Mouse (Mus musculus) kidney, postnatal 10 days (tissue): ENCODE measurements around the gene Slc3a1.

Source experiments
- DNase-seq: peaks from one replicate; pipeline ENCODE4 v3.0.0; 2021; ENCODE audit warnings: mixed read lengths

Gene Slc3a1

GRCm38 (mm10) chr17:85038311-85038710 lies 10.1 kb downstream of the Slc3a1 start:
- no peak for DNase-seq

DNA sequence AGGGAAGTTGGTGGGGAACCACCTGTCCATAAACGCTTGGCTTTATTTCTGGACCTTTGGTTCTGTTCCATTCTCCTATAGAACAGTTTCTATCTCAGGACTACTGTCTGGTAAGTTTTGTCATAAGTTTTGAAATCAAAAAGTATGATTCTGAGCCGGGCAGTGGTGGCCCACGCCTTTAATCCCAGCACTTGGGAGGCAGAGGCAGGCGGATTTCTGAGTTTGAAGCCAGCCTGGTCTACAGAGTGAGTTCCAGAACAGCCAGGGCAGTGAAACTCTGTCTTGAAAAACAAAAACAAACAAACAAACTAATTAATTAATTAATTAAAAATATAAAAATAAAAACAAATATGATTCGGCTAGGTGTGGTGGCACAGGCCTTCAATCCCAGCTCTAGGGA lies 10.6 kb downstream of the Slc3a1 start:
- no peak for DNase-seq

- peak; percentile 64 for DNase-seq
Observed at GRCm38 (mm10) chr17:85040913-85041312, 12.7 kb downstream of the Slc3a1 start.

DNA sequence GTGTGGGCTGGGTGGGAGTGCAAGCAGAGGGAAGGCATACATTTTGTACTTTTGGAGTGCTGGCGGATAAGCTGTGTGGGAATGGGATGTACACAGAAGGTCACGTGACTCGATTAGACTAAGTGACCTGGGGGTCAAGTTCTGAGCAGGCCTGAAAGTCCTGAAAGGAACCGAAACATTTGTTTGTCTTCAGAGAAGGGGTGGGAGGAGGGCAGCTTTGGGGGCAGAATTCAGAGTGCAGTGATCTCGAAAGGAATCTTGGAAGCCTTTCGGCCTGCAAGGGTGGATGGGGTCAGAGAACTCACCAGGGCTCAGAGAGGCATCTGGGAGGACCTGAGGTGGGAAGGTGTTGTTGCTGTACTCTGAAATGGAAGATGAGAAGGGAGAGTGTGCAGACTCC lies 14.2 kb downstream of the Slc3a1 start:
- peak; percentile 60 for DNase-seq

DNA sequence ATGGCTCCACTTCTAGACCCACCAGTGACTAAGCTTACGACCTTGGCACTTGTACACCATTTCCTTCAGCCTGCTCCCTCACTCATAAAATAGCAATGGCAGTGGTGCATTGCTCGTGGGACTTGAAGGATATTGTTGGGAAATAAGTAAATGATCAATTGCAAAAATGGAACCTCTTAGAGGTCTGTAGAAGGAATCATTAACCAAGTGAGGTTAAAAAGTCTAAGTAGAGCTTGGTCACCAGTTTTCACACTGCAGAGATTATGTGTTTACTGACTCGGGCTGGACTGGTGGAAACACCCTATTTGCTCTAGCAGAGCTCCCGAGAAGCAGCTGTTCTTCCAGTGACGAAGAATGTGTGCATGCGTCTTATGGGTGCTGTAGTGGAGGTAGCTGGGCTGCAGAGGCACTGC lies 15.2 kb downstream of the Slc3a1 start:
- DNase-seq = peak; percentile 44

- peak; percentile 58 for DNase-seq
Observed at GRCm38 (mm10) chr17:85044466-85044865, 16.3 kb downstream of the Slc3a1 start.

GRCm38 (mm10) chr17:85045160-85045559 lies 17.0 kb downstream of the Slc3a1 start:
- DNase-seq = peak; percentile 32

DNA sequence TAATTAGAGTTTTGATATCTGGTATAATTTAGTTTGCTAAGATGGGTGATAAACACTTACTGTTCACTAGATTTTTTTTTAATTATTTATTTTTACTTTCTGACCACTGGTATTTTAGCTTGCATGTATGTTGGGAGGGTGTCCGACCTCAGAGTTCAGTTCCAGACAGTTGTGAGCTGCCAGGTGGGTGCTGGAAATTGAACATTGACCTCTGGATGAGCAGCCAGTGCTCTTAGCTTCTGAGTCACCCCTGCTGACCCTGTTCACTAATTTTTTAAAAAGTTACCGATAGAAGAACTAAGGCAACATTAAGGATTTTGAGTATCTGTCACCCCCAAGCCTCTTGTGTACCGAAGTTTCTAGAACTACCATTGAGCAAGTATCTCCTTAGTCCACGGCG lies 20.2 kb downstream of the Slc3a1 start:
- DNase-seq = no peak

DNA sequence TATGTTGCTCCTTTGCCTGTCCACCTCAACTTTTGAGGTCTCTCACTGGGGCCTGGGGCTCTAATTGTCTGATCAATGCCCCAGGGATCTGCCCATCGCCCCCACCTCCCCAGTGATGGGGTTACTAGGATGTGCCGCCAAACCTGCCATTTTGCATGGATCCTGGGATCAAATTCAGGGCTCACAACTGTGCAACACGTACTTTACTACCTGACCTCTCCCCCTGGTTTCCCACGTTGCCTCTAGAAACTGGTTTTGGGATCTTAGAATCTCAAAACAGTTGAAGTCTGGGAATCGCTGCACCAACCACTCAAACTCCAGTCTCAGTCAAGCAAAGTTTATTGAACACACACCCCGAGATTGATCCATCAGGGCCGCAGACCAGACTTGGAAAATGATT lies 30.1 kb downstream of the Slc3a1 start:
- no peak for DNase-seq

DNA sequence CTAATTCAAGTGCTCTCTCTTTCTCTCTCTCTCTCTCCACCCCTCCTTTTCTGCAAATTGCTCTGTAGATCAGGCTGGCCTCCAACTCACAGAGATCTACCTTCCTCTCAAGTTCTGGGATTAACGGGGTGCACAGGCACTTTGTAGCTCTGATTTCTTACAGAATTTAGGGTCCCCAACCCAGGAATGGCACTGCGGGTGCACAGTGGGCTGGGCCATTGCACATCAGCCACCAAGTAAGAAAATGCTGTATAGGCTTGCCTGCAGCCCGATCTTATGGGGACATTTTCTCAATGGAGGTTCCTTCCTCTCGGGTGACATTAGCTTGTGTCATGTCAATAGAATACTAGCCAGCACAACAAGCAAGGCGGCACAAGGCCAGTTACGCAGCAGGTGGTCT lies 31.0 kb downstream of the Slc3a1 start:
- no peak for DNase-seq

GRCm38 (mm10) chr17:85063560-85063959 lies 35.4 kb downstream of the Slc3a1 start:
- no peak for DNase-seq

GRCm38 (mm10) chr17:85067331-85067730 lies 39.2 kb downstream of the Slc3a1 start:
- DNase-seq = no peak

- no peak for DNase-seq
Observed at GRCm38 (mm10) chr17:85070658-85071057, 42.5 kb downstream of the Slc3a1 start.

DNA sequence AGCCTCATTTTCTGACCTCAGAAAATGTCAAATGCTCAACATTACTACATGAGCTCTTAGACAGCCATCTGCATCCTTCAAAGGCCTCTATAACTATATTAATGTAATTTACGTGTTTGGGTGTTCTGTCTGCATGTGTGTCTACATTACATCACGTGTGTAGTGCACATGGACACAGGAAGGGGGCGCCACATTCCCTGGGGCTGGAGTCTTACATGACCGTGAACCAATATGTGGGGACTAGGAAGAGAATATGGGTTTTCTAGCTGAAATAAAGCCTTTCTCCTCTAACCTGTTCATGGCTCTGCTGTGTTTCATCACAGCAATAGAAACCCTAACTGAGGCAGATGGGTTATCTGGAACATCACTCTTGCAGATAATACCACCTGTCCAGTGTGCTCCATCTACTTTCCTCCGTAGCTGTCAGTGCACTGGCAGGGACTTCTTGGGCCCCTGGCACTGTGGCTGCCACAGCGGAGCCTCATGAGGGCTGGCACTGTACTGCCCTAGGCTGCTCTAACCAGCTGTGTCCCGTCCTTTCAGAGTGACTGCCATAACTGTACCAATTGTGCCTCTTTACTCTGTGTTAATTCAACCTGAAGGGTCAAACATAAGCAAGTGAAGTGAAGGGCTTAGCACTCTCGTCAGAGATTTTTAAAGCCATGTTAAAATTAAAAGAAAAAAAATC lies 43.1 kb downstream of the Slc3a1 start:
- no peak for DNase-seq

GRCm38 (mm10) chr17:85072383-85072782 lies 44.2 kb downstream of the Slc3a1 start:
- no peak for DNase-seq

GRCm38 (mm10) chr17:85073214-85073613 lies 45.0 kb downstream of the Slc3a1 start:
- DNase-seq = no peak

DNA sequence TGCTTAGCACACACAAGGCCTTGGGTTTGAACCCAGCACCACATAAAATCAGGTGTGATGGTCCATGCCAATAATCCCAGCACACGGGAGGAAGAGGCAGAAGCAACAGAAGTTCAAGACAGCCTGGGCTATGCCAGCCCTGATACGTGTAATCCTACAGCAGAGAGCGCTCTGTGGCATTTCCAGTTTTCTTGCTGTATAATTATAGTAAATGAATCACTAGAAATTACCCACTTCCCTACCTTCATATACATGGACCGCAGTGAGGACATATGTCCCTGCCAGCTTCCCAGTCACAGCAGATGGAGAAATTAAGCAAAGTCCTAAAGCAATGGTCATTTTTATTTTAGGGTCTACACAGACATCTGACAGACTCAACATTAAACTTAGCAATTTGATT lies 45.9 kb downstream of the Slc3a1 start:
- no peak for DNase-seq

DNA sequence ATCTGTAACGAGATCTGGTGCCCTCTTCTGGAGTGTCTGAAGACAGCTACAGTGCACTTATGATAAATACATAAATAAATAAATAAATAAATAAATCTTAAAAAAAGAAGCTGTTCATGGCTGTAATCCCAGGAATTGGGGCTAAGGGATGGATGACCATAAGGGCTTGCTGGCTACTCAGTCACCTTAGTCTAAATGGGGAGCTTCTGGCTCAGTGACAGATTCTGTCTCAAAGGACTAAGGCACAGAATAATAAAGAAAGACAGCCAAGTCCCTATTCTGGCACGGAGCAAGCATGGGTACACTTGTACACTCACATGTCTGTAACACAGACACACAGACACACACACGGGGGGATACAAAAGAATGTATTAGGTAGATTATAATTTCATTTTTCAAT lies 51.1 kb downstream of the Slc3a1 start:
- DNase-seq = no peak

GRCm38 (mm10) chr17:85080781-85081180 lies 52.6 kb downstream of the Slc3a1 start:
- no peak for DNase-seq

DNA sequence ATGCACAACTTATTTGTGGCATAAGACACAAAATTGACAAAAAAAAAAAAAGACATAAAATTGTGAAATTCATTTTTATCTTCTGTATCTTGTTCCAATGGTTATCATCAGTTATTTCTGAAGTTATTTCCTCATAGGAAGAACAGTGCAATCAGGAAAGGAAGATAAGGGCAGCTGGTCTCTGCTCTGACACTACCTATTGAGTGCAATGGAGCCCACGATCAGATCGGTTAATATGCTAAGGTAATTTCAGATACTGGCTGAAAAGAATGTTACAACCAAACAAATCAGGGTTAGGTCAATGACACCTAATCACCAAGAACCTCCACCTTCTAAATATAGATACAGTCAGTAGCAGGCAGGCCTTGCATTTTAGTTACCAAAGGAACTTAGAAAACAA lies 57.2 kb downstream of the Slc3a1 start:
- no peak for DNase-seq

GRCm38 (mm10) chr17:85086501-85086900 lies 58.3 kb downstream of the Slc3a1 start:
- no peak for DNase-seq

DNA sequence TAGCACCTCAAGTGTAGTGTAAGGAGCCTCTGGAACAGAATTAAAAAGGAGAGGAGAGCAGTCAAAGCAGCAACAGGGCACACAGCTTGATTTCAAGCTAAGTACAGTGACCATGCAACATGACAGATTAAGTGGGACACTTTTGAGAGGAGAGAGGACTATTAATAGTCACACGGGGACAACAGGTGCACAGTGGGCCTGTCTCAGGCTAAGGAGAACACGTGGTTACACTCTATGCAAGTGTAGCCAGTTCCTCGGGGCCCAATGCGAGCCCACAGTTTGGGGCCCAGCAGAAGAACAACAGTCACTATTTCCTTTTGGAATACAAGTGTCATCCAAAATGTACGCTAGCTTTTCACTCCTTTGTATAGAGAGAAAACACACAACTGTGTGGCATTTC lies 59.4 kb downstream of the Slc3a1 start:
- DNase-seq = no peak

DNA sequence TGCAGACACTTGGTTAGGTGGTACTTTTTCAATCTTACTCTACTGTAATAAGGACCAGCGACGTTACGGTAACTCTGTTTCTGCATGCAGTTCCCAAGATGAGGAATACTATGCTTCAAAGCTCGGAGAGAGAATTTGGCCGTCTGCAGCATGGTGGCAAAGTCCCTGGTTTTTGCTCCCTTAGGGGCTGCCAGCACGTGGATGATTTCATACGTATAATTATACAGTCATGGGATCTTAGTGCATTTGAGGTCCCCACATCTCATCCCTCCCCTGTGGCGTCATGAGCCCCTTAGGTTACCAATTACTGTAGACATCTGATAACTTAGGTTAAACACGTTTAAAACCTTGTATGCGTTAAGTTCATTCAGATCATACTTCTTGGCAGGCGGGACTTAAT lies 60.2 kb downstream of the Slc3a1 start:
- no peak for DNase-seq

GRCm38 (mm10) chr17:85089011-85089410 lies 60.8 kb downstream of the Slc3a1 start:
- DNase-seq = no peak

DNA sequence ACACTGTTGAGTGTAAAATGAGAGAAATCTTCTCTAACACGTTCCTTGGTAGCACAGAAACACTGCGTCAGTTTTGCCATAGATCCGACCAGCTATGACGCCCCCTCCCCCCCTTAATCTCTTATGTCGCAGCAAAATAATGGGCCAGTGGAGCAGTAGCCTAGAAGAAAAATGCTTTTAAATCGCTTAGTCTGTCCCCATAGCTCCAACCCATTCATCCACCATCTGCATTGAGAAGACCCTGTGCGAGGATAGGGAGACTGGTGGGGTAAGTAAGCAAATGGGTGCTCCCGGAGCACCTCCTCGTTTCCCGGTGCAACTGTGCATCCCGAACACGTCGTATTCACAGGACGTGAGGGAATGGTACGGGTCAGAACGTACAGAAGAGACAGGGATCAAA lies 61.4 kb downstream of the Slc3a1 start:
- peak; percentile 21 for DNase-seq
